Mouse (Mus musculus): ENCODE results near the gene Ccdc60. TPM values are rescaled to one million over a fixed set of nuclear protein-coding genes. Genes with fewer than 3 reads are reported as not detected.

The Ccdc60 gene
- total RNA-seq, 1 experiment, result 0.54 TPM

DNA sequence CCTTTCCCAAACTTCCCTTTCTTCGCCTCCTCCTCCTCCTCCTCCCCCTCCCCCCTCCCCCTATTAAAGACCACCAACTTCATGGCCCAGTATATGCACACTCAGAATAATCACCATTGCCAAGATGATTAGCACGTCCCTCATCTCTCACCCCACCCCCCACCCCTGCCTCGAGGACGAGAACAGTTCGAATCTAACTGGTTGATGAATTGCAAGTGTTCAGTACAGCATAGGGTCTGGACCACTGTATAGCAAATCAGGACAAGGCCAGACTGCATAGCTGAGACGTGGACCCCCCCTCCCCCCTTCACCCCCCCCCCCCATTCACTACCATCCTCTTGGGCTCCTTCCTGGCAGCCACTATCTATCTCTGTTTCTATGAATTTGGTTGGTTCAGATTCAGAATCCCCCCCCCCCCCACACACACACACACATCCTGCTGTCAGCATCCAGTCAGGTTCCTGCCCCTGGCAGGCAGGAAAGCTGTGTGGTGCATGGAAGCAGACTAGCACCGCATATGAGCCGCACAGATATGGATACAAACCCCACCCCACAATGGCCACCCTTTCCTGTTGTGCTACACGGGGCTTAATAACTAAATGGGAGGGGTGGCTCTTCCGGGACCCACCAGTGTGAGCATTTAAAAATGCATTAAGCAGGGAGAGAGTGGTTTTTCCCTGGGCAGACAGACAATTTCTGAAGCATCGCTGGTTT is 79.2 kb downstream of the Ccdc60 start:
- DNase-seq (ENCODE audit: low read depth, low spot score), result no peak
- peaks cover 0 to 8% of the 10 kb centered on the region in 2 experiments; a peak in 2 of 4 replicates for H3K4me1 ChIP-seq (ENCODE audit: control insufficient read depth in 2 of 2, insufficient read depth in 2 of 2, low read length in 2 of 2, poor library complexity in 1 of 2)
- no peak overlapping the region for H3K4me3 ChIP-seq (ENCODE audit: insufficient read depth in 1 of 2, low read depth in 1 of 2, low read length in 2 of 2, poor library complexity in 1 of 2, severe bottlenecking in 1 of 2)
- H3K27ac ChIP-seq (ENCODE audit: insufficient read depth, low read depth, low read length, poor library complexity, severe bottlenecking), result no peak overlapping the region
- no peaks in the 10 kb centered on the region for H3K9me3 ChIP-seq (ENCODE audit: control insufficient read depth, insufficient read depth, low read depth, low read length)
- in situ Hi-C loops (cut with MboI; ENCODE audit: low sequenced_read_pairs in 2 of 2, unreplicated experiment in 2 of 2), result no loop called here
- H3K36me3 ChIP-seq (ENCODE audit: control insufficient read depth, insufficient read depth, low read length, poor library complexity, severe bottlenecking), result no peaks in the 10 kb centered on the region
- H3K9ac ChIP-seq (ENCODE audit: insufficient read depth, low read depth, low read length, poor library complexity, severe bottlenecking), result no peak overlapping the region
- no peak for TF ChIP-seq CHD2 (IDR thresholded peaks at IDR 0.05; ENCODE audit: low read depth, low read length)
- TF ChIP-seq MAFK (IDR thresholded peaks at IDR 0.05; ENCODE audit: insufficient read depth, low read depth, low read length), result no peak
- TF ChIP-seq ZNF384 (IDR thresholded peaks at IDR 0.05; ENCODE audit: low read depth, low read length), result no peak
- no peak for TF ChIP-seq HCFC1 (IDR thresholded peaks at IDR 0.05; ENCODE audit: borderline replicate concordance, insufficient read depth, low read length)
- TF ChIP-seq ZC3H11A (IDR thresholded peaks at IDR 0.05; ENCODE audit: borderline replicate concordance, low read depth, low read length), result no peak

DNA sequence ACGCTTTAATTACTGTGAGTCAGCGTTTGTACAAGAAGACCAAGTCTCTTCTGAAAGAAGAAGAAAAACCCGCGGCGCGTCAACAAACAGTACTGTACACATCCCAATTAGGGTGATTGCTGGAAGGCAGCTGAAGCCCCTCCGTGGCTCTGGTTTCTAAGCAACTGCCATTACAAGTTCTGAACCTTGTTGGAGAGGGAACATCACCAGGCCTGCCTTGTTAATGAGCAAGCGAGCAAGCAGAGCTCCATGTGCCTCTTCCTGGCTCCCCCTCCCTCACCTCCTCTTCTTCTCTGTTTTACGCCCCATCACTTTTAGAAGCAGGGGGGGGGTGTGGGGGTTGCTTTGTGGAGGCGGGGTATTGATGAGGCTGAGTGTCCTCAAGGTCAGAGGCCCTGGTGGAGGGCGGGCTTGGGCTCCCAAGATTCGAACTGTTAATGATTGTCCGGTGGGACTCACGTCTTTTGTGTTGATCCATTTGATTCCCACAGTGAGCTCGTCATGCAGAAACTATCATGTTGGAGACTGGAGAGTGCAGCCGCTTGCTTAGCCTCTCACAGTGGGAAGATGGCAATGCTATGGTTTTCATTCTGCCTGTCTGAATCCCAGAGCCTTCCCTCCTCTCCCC is 79.9 kb downstream of the Ccdc60 start:
- H3K4me3 ChIP-seq (ENCODE audit: insufficient read depth in 1 of 2, low read depth in 1 of 2, low read length in 2 of 2, poor library complexity in 1 of 2, severe bottlenecking in 1 of 2), result no peak overlapping the region
- no peak for TF ChIP-seq ZNF384 (IDR thresholded peaks at IDR 0.05; ENCODE audit: low read depth, low read length)
- TF ChIP-seq MAFK (IDR thresholded peaks at IDR 0.05; ENCODE audit: insufficient read depth, low read depth, low read length), result no peak
- no peak for TF ChIP-seq ZC3H11A (IDR thresholded peaks at IDR 0.05; ENCODE audit: borderline replicate concordance, low read depth, low read length)
- no peak for TF ChIP-seq CHD2 (IDR thresholded peaks at IDR 0.05; ENCODE audit: low read depth, low read length)
- TF ChIP-seq HCFC1 (IDR thresholded peaks at IDR 0.05; ENCODE audit: borderline replicate concordance, insufficient read depth, low read length), result no peak
- in situ Hi-C loops (cut with MboI; ENCODE audit: low sequenced_read_pairs in 2 of 2, unreplicated experiment in 2 of 2), result no loop called here
- H3K27ac ChIP-seq (ENCODE audit: insufficient read depth, low read depth, low read length, poor library complexity, severe bottlenecking), result no peak overlapping the region
- peaks cover 0 to 8% of the 10 kb centered on the region in 2 experiments; a peak in 2 of 4 replicates for H3K4me1 ChIP-seq (ENCODE audit: control insufficient read depth in 2 of 2, insufficient read depth in 2 of 2, low read length in 2 of 2, poor library complexity in 1 of 2)
- H3K9me3 ChIP-seq (ENCODE audit: control insufficient read depth, insufficient read depth, low read depth, low read length), result no peaks in the 10 kb centered on the region
- no peak overlapping the region for H3K9ac ChIP-seq (ENCODE audit: insufficient read depth, low read depth, low read length, poor library complexity, severe bottlenecking)
- DNase-seq (ENCODE audit: low read depth, low spot score), result no peak
- H3K36me3 ChIP-seq (ENCODE audit: control insufficient read depth, insufficient read depth, low read length, poor library complexity, severe bottlenecking), result no peaks in the 10 kb centered on the region

DNA sequence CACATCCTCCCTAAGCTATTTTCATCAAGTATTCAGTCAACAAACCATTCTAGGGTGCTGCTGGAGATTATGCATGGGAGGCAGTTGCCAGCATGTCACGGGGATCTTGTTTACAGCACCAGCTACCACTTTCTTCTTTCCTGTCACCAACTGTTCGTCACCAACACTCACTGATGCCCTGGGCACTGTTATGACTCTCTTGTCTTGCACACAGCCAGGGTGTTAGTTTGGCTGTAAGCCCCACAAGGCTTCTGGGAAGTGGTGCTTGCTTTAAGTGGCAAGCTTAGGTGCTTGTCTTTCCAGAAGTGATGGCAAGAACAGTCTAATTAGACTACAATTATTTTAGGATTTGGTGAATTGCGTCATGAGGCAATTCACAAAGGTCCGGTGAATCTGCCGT is 86.1 kb downstream of the Ccdc60 start:
- no peak overlapping the region for H3K27ac ChIP-seq (ENCODE audit: insufficient read depth, low read depth, low read length, poor library complexity, severe bottlenecking)
- H3K4me3 ChIP-seq (ENCODE audit: insufficient read depth in 1 of 2, low read depth in 1 of 2, low read length in 2 of 2, poor library complexity in 1 of 2, severe bottlenecking in 1 of 2), result no peak overlapping the region
- no peak for DNase-seq (ENCODE audit: low read depth, low spot score)
- no peak overlapping the region for H3K9ac ChIP-seq (ENCODE audit: insufficient read depth, low read depth, low read length, poor library complexity, severe bottlenecking)
- H3K4me1 ChIP-seq (ENCODE audit: control insufficient read depth in 2 of 2, insufficient read depth in 2 of 2, low read length in 2 of 2, poor library complexity in 1 of 2), result no peaks in the 10 kb centered on the region
- no peaks in the 10 kb centered on the region for H3K36me3 ChIP-seq (ENCODE audit: control insufficient read depth, insufficient read depth, low read length, poor library complexity, severe bottlenecking)
- no peaks in the 10 kb centered on the region for H3K9me3 ChIP-seq (ENCODE audit: control insufficient read depth, insufficient read depth, low read depth, low read length)
- TF ChIP-seq CHD2 (IDR thresholded peaks at IDR 0.05; ENCODE audit: low read depth, low read length) (no peak), MAFK (IDR thresholded peaks at IDR 0.05; ENCODE audit: insufficient read depth, low read depth, low read length) (no peak), ZC3H11A (IDR thresholded peaks at IDR 0.05; ENCODE audit: borderline replicate concordance, low read depth, low read length) (no peak), HCFC1 (IDR thresholded peaks at IDR 0.05; ENCODE audit: borderline replicate concordance, insufficient read depth, low read length) (no peak), ZNF384 (IDR thresholded peaks at IDR 0.05; ENCODE audit: low read depth, low read length) (no peak)
- in situ Hi-C loops (cut with MboI; ENCODE audit: low sequenced_read_pairs in 2 of 2, unreplicated experiment in 2 of 2), result no loop called here

DNA sequence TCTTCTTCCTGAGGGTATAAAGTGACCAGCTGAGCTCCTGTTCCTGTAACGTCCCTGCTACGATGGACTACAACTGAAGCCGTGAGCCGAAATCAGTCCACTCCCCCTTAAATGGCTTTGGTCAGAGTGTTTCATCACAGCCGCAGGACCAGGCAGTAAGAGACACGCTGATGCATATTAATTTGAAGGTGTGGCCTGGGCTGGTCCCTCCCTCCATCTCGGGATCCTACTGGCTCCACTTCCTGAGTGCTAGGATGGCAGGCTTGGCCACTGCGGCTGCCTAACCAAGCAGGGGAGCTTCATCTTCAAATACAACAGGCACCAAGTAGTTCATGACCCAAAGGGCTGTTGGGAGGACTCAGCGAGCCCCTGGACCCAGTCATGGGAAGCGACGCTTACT is 94.3 kb downstream of the Ccdc60 start:
- no peak overlapping the region for H3K27ac ChIP-seq (ENCODE audit: insufficient read depth, low read depth, low read length, poor library complexity, severe bottlenecking)
- in situ Hi-C loops (cut with MboI; ENCODE audit: low sequenced_read_pairs in 2 of 2, unreplicated experiment in 2 of 2), result no loop called here
- H3K9ac ChIP-seq (ENCODE audit: insufficient read depth, low read depth, low read length, poor library complexity, severe bottlenecking), result no peak overlapping the region
- no peaks in the 10 kb centered on the region for H3K9me3 ChIP-seq (ENCODE audit: control insufficient read depth, insufficient read depth, low read depth, low read length)
- H3K4me1 ChIP-seq (ENCODE audit: control insufficient read depth in 2 of 2, insufficient read depth in 2 of 2, low read length in 2 of 2, poor library complexity in 1 of 2), result peaks cover 0 to 9% of the 10 kb centered on the region in 2 experiments; a peak in 1 of 4 replicates
- H3K36me3 ChIP-seq (ENCODE audit: control insufficient read depth, insufficient read depth, low read length, poor library complexity, severe bottlenecking), result no peaks in the 10 kb centered on the region
- no peak for DNase-seq (ENCODE audit: low read depth, low spot score)
- peak overlapping the region; percentile 3 to 16; a peak in 2 of 4 replicates for H3K4me3 ChIP-seq (ENCODE audit: insufficient read depth in 1 of 2, low read depth in 1 of 2, low read length in 2 of 2, poor library complexity in 1 of 2, severe bottlenecking in 1 of 2)
- TF ChIP-seq CHD2 (IDR thresholded peaks at IDR 0.05; ENCODE audit: low read depth, low read length) (no peak), MAFK (IDR thresholded peaks at IDR 0.05; ENCODE audit: insufficient read depth, low read depth, low read length) (no peak)
